Mouse (Mus musculus) monocyte, adult 2 months (primary cell): ENCODE data around the gene Stx6.

Experiments
- DNase-seq, 2 experiments: peaks; one replicate each; pipeline ENCODE4 v3.0.0; 2022; ENCODE audit warnings: low spot score in 2 of 2, low read depth in 1 of 2

Stx6 gene

DNA sequence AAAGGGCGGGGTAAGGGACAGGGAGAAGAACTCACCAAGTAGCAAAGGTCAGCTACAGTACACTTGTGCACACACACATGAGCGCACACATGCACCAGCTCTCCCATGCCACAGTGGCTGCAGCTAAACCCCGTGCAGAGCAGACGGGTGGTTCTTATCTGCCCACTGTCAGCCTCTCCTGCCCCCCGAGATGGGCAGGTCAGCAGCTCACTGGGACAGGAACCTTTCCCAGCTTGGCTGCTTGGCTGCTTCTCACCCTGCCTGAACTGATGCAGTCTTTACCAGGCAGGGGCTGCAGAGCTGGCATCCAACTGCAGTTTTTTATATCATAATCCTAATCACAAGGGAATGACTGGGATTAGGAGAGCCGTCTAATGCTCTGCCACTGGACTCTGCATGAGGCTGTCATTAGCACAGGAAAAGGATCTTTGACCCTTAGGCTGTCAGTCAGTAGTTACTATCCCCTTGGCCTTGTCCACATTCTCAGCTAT, 94.2 kb downstream of the Stx6 start:
- DNase-seq: no peak

DNA sequence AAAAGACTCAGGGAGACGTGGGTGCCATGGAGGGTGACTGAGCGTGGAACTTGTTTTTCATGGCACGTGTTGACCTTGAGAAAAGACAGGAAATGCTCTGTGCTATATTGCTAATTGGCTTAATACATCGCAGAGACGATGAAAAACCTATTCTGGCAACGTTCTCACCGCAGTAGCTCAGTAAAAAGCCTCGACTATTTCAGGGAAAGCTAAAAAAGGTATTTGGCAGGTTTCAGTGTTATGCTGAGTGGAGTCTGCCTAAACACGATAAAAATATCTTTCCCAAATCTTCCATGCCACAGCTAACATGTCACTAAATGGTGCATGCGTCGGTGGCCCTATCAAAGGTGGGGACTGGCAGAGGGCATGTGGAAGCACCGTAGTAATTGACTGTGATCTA, 94.6 kb downstream of the Stx6 start:
- no peak for DNase-seq

DNA sequence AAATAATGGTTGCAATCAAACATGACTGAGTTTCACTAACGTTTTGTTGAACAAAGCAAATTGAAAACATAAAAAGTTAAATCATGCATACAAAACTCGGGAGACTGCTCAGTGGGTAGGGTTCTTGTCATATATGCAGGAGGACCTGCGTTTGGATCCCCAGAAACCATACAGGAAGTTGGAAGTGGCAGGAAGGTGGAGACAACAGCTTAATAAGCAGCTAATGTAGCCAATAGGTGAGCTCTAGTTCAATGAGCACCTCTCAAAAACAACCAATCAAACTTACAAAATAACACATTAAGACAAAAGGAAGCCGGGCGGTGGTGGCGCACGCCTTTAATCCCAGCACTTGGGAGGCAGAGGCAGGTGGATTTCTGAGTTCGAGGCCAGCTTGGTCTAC, 95.8 kb downstream of the Stx6 start:
- no peak for DNase-seq
